Mouse (Mus musculus) small intestine, adult 2 months (tissue): ENCODE results near the gene Rsph10b.

Experiments
- CTCF ChIP-seq: fragments of 200-500 bp; IDR thresholded peaks from 2 replicates; pipeline ENCODE4 v1.5.1; 2012; ENCODE audit warnings: low read depth, mild to moderate bottlenecking, control low read depth, inconsistent platforms, low read length, moderate library complexity, mixed read lengths; ENCODE audit not compliant: insufficient replicate concordance, insufficient read length; ENCODE audit errors: extremely low read depth
- POLR2A ChIP-seq: fragments of 200-500 bp; IDR thresholded peaks from 2 replicates; pipeline ENCODE4 v1.6.1; 2012; ENCODE audit warnings: low read depth, mild to moderate bottlenecking, control low read depth, inconsistent platforms, low read length, moderate library complexity

- no peak for TF ChIP-seq CTCF
- TF ChIP-seq POLR2A = no peak
These were observed 16.6 kb upstream of the Rsph10b start for GRCm38 (mm10) chr5:143916221-143916620.
